Mouse (Mus musculus) neural tube, embryonic 10.5 days (tissue): ENCODE results near the gene Zfp617.
A peak's percentile ranks its signal among the peaks of the same experiment; 100 is the strongest.

ENCODE experiments used
- DNase-seq: peaks from one replicate; pipeline ENCODE4 v3.0.0-alpha.2; 2017; ENCODE audit warnings: low spot score; ENCODE audit errors: extremely low spot score

Gene Zfp617

GRCm38 (mm10) chr8:71952489-71952888, 44.1 kb downstream of the Zfp617 start:
- no peak for DNase-seq

DNA sequence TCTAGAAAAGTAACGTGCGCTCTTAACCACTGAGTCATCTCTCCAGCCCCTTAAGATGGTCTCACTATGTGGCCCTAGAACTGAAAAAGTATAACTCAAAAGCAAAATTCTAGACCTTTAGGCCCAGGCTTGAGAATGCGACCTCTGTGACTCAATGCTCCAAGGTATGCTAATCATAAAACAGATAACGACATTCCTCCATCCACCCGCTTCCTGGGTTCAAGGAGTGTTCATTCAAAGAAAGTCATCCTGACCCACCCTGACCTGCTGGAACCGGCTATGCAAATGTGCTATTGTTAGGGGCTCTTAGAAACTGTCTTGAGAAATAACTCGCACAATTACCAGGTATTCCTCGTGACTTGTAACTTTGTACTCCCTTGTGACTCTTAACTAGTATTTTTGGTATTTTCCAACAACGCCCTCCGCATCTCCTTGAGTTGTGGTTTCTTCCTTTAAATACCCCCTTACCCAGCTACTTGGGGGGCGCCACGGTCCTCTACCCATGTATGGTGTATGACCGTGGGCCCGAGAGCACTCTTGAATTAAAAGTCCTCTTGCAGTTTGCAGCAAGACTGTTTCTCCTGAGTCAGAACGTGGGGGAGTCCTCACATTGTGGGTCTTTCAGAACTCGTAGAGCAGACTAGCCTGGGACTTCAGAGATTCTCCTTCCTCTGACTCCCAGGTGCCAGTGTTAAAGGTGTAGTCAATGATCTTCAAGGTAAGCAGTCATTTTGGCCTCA, 44.7 kb downstream of the Zfp617 start:
- peak; percentile 8 for DNase-seq

DNA sequence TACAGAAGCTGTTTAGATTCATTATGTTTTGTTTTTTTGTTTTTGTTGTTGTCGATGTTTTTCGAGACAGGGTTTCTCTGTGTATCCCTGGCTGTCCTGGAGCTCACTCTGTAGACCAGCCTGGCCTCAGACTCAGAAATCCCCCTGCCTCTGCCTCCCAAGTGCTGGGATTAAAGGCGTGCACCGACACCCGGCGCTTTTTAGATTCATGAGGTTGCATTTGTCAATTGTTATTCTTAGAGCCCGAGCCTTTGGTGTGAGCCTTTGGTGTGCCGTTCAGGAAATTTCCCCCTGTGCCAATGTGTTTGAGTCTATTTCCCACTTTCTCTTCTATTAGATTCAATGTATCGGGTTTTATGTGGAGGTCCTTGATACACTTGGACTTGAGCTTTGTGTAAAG, 46.2 kb downstream of the Zfp617 start:
- no peak for DNase-seq

- DNase-seq = no peak
Measured at GRCm38 (mm10) chr8:71960483-71960882, 52.0 kb downstream of the Zfp617 start.

DNA sequence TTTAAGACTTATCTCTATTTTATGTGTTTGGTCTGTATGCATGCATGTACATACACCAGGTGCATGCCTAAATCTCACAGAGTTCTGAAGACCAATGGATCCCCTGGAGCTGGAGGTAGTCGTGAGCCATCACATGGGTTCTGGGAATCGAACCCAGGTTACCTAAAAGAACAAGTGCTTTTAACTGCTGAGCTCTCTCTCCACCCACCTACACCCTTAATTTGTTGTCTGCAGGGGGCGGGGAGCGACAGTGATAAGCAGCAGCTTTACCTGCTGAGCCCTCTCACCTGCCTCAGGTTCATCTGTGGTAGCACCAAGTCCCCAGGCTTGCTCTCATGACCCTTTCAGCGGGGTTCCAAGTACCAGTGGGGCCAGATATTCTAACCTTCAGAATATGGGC, 53.4 kb downstream of the Zfp617 start:
- no peak for DNase-seq

DNA sequence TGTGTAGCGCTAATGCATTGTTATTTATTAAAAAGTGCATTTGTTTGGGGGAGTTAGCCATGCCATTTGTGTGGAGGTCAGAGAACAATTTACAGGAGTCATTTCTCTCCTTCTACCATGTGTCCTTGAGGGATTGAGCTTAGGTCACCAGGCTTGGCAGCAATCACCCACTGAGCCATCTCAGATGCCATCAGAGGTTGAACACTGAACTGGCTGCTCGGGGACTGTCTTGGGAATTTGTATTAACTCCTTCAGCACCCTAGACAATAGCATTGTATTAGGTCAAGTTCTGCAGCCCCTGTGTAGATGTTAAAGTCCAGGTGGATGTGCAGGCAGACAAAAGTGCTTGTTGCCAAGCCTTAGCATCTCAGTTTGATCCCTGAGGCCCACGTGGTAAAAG, 55.6 kb downstream of the Zfp617 start:
- DNase-seq = no peak

GRCm38 (mm10) chr8:71965166-71965565, 56.7 kb downstream of the Zfp617 start:
- DNase-seq = no peak

GRCm38 (mm10) chr8:71966411-71966810, 58.0 kb downstream of the Zfp617 start:
- DNase-seq = no peak

DNA sequence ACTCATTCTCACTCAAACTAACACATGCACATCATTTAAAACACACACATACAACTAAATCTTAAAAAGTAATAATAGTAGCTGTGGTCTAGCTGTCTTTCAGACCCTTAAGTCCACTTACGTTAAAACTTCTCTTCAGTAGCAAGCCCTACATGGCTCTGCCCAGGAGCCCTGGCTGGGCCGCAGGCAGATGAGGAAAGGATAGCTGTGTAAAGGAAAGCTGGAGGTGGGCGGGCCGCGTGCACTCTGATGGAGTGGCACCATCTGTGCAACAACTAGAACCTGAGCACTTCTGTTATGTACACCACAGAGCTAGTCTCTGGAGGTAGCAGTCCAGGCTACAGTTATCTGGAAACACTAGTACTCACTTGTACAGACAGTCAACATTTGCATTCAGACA, 58.8 kb downstream of the Zfp617 start:
- DNase-seq = no peak

DNA sequence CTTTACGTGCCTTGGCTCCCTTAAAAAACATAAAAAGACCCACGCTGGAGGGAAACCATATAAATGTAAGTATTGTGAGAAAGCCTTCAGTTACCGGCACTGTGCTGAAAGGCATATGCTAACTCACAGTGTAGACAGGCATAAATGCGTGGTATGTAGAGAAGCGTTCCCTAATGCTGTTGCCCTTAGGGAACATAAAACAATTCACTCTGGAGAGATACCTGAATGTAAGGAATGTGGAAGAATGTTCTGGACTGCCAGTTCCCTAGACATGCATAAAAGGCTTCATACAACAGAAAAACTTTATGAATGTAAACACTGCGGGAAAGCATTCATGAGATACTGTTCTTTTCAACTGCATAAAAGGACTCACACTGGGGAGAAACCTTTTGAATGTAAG, 59.7 kb downstream of the Zfp617 start:
- no peak for DNase-seq

- no peak for DNase-seq
Measured at GRCm38 (mm10) chr8:71968636-71969035, 60.2 kb downstream of the Zfp617 start.

DNA sequence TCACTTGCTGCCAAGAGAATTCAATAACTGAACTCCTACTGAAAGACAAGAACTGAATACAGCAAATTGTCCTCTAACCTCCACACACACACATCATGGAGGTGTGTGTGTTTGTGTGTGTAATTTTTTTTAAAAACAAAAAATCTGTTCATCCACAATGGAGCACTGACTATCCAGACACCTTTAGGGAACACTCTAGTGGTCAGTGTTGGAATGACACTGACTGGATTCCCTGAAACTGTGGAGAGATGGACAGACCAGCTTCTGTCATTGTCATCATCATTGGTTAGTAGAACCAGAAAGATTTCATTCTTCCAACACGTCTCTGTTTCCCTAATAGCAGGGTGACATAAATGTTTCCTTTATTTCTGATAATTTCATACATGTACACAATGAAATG, 63.5 kb downstream of the Zfp617 start:
- no peak for DNase-seq

GRCm38 (mm10) chr8:71974211-71974610, 65.8 kb downstream of the Zfp617 start:
- DNase-seq = no peak

DNA sequence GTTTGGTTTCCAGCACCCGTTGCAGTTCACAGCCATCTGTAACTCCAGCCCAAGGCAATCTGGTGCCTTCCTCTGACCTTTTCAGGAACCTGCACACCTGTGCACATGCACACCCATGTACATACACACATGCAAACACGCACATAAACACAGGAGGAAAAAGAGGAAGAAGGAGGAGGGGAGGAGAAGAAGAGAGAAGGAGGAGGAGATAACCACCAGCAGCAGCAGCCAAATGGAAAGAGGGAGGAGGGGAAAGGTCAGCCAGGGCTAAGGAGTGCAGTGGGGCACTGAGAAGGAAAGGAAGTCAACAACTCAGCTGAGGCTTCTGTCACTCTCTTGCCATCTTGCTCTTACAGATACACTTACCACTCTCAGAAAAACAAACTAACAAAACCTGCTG, 72.6 kb downstream of the Zfp617 start:
- no peak for DNase-seq

DNA sequence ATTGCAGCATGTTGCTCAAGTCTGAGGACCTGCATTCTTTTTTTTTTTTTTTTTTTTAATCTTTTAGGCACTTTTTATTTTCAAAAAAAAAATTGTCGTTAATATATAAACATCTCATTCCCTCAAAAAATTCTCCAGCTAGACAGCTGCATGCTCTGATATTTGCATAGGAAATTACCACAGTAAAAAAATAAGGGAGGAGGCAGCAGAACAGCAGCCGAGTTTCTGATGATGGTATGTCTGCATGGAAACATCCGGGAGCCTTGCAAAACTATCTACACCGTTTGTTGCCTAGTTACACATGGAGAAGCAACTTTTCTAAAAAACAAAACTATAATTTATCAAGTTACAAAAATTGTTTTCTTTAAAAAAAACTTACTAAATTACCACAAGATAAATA, 73.0 kb downstream of the Zfp617 start:
- DNase-seq = no peak
